Mouse (Mus musculus) ES-E14 (cell line): ENCODE measurements around the gene Tfeb. TPM values are rescaled to one million over a fixed set of nuclear protein-coding genes. Genes with fewer than 3 reads are reported as not detected.

Experiments
- DNase-seq: peaks from one replicate; pipeline ENCODE4 v3.0.0-alpha.2; 2013; ENCODE audit warnings: low read depth, low spot score
- H3K27ac ChIP-seq: 2 replicates; pipeline ENCODE4 v1.5.1; 2012; ENCODE audit warnings: low read depth, mild to moderate bottlenecking, low read length, moderate library complexity, mixed read lengths; ENCODE audit not compliant: poor library complexity, insufficient read depth, severe bottlenecking
- H3K36me3 ChIP-seq: 2 replicates; pipeline ENCODE4 v1.6.1; 2012; ENCODE audit warnings: mild to moderate bottlenecking, low read length, moderate library complexity, mixed read lengths; ENCODE audit not compliant: control insufficient read depth, poor library complexity, insufficient read depth, severe bottlenecking
- H3K4me1 ChIP-seq, 2 experiments: fragments of 150-350 bp in 1 of 2; sonication (generic) in 1 of 2; 2 replicates each; pipeline ENCODE4 v1.6.1; 2012; ENCODE audit warnings: low read length in 2 of 2, mild to moderate bottlenecking in 1 of 2, mixed read lengths in 1 of 2; ENCODE audit not compliant: control insufficient read depth in 2 of 2, insufficient read depth in 2 of 2, poor library complexity in 1 of 2
- H3K4me3 ChIP-seq, 2 experiments: fragments of 150-350 bp in 1 of 2; sonication (generic) in 1 of 2; 2 replicates each; pipeline ENCODE4 v1.5.1; 2012; ENCODE audit warnings: low read length in 2 of 2, low read depth in 1 of 2, mild to moderate bottlenecking in 1 of 2, mixed read lengths in 1 of 2; ENCODE audit not compliant: insufficient read depth in 1 of 2, poor library complexity in 1 of 2, severe bottlenecking in 1 of 2
- H3K9ac ChIP-seq: 2 replicates; pipeline ENCODE4 v1.6.1; 2012; ENCODE audit warnings: low read depth, mild to moderate bottlenecking, low read length, mixed read lengths; ENCODE audit not compliant: poor library complexity, insufficient read depth, severe bottlenecking
- H3K9me3 ChIP-seq: fragments of 150-350 bp; sonication (generic); 2 replicates; pipeline ENCODE4 v1.6.1; 2012; ENCODE audit warnings: low read depth, mild to moderate bottlenecking, low read length; ENCODE audit not compliant: control insufficient read depth, insufficient read depth
- CHD2 ChIP-seq: IDR thresholded peaks from 2 replicates; pipeline ENCODE4 v1.6.1; 2014; ENCODE audit warnings: mild to moderate bottlenecking, low read depth, low read length, inconsistent platforms
- HCFC1 ChIP-seq: IDR thresholded peaks from 2 replicates; pipeline ENCODE4 v1.6.1; 2012; ENCODE audit warnings: low read length, inconsistent platforms, borderline replicate concordance; ENCODE audit not compliant: insufficient read depth
- MAFK ChIP-seq: IDR thresholded peaks from 2 replicates; pipeline ENCODE4 v1.6.1; 2014; ENCODE audit warnings: mild to moderate bottlenecking, low read depth, low read length, inconsistent platforms; ENCODE audit not compliant: insufficient read depth
- ZC3H11A ChIP-seq: IDR thresholded peaks from 2 replicates; pipeline ENCODE4 v1.6.1; 2012; ENCODE audit warnings: low read depth, mild to moderate bottlenecking, inconsistent platforms, low read length, borderline replicate concordance
- ZNF384 ChIP-seq: IDR thresholded peaks from 2 replicates; pipeline ENCODE4 v1.6.1; 2012; ENCODE audit warnings: low read depth, low read length, inconsistent platforms
- in situ Hi-C, 2 experiments: fragments of 600-800 bp; cut with MboI; formaldehyde crosslinking; loops; one replicate each; pipeline ENCODE4 v1.15.1; 2025; ENCODE audit warnings: low sequenced_read_pairs in 2 of 2, inconsistent platforms in 1 of 2; ENCODE audit not compliant: unreplicated experiment in 2 of 2
- total RNA-seq: library from RNA; depleted of rRNA; stranded (reverse); fragments of 300-350 nt; gene quantifications from 2 replicates; pipeline ENCODE4 v1.2.3, GENCODE M21; 2012

Tfeb gene
- total RNA-seq, 1 experiment: 21.0 TPM

DNA sequence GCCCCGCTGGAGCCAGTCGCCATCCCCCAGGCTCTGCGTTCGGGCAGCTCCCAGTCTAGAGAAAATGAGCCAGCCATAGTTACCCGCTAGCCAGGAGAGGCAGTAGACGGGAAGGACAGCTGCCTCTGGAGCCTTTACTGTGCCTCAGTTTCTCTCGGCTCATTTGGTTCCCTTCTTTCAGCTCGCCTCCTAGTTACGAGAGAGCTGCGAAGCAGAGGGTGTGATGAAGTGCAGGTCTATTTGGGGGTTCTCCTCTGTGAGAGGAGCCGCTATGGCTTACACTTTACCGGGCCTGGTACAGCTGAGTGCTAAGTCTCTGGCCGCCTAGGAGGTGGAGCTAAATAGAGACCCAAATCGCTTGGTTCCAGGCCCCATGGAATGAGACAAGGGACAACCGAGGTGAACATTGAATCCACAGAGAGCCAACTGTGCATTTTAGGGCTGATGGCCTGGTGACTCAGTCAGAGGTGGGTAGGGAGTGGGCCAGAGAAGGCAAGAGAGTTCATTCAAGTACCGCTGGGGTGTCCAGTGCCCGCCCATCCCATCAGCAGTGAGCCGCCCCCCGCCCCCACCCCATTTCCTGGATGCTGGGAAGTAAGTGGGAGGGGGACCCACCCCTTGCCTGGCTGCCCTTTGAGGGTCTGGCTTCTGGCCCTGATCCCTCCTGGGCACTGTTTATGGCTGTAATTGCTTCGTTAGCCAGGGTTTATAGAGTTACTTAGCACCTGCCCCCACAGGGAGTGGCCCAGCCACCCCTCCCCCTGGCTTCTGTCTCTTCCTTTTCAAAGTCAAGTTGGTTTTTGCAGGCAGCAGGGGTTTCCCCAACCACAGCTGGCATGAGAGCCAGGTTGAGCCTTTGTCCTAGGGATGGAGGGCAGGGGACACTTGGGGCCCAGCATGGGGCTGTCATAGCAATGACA is 2.3 kb downstream of the Tfeb start:
- Histone ChIP-seq H3K4me3 (peak overlapping the region; percentile 75 to 88), H3K4me1 (peaks cover 5 to 28% of the 10 kb centered on the region in 2 experiments), H3K27ac (peak overlapping the region; percentile 79), H3K9me3 (no peaks in the 10 kb centered on the region), H3K36me3 (no peaks in the 10 kb centered on the region), H3K9ac (peak overlapping the region; percentile 74)
- in situ Hi-C loops: no loop called here
- peak; percentile 54 for DNase-seq
- TF ChIP-seq ZNF384 (no peak), HCFC1 (no peak), CHD2 (no peak), MAFK (no peak), ZC3H11A (no peak)

- no peaks in the 10 kb centered on the region for H3K36me3 ChIP-seq
- in situ Hi-C loops: no loop called here
- H3K9me3 ChIP-seq: no peaks in the 10 kb centered on the region
- peak; percentile 55 for DNase-seq
- H3K4me1 ChIP-seq: peaks cover 5 to 24% of the 10 kb centered on the region in 2 experiments
- no peak overlapping the region for H3K9ac ChIP-seq
- peak overlapping the region; percentile 79; the same call in 1 of the 2 replicates for H3K27ac ChIP-seq
- H3K4me3 ChIP-seq: peak overlapping the region in 1 of 2 experiments; percentile 88; a peak in 1 of 4 replicates
- TF ChIP-seq ZNF384: no peak
- TF ChIP-seq MAFK: no peak
- TF ChIP-seq ZC3H11A: no peak
- TF ChIP-seq HCFC1: no peak
- TF ChIP-seq CHD2: no peak
Measured at GRCm38 (mm10) chr17:47740186-47740585, 3.4 kb downstream of the Tfeb start.

- H3K4me3 ChIP-seq: peak overlapping the region in 1 of 2 experiments; percentile 11; a peak in 1 of 4 replicates
- DNase-seq: peak; percentile 47
- in situ Hi-C loops: no loop called here
- H3K36me3 ChIP-seq: no peaks in the 10 kb centered on the region
- H3K9me3 ChIP-seq: no peaks in the 10 kb centered on the region
- H3K27ac ChIP-seq: no peak overlapping the region
- peak overlapping the region; percentile 6; the same call in 1 of the 2 replicates for H3K9ac ChIP-seq
- TF ChIP-seq HCFC1 (no peak), ZNF384 (no peak), ZC3H11A (no peak), CHD2 (no peak), MAFK (no peak)
- H3K4me1 ChIP-seq: peaks cover 2 to 18% of the 10 kb centered on the region in 2 experiments; a peak in 3 of 4 replicates
Measured at GRCm38 (mm10) chr17:47742991-47743734, 6.3 kb downstream of the Tfeb start.

- H3K4me1 ChIP-seq: peaks cover 2 to 18% of the 10 kb centered on the region in 2 experiments; a peak in 3 of 4 replicates
Measured at GRCm38 (mm10) chr17:47744086-47744485, 7.3 kb downstream of the Tfeb start.

More at GRCm38 (mm10) chr17:47744086-47744485, 7.3 kb downstream of the Tfeb start:
- Histone ChIP-seq H3K36me3 (no peaks in the 10 kb centered on the region), H3K9me3 (no peaks in the 10 kb centered on the region), H3K9ac (no peak overlapping the region), H3K4me3 (no peak overlapping the region), H3K27ac (no peak overlapping the region)
- in situ Hi-C loops: no loop called here
- no peak for TF ChIP-seq ZNF384
- TF ChIP-seq CHD2: no peak
- TF ChIP-seq HCFC1: no peak
- no peak for TF ChIP-seq ZC3H11A
- DNase-seq: no peak
